Mouse (Mus musculus) frontal cortex, postnatal 36 days (tissue): ENCODE data around the gene Wscd1.

ENCODE experiments used
- DNase-seq, 2 experiments: peaks; one replicate each; pipeline ENCODE4 v3.0.0; 2022; ENCODE audit warnings: low spot score in 2 of 2

The Wscd1 gene

DNA sequence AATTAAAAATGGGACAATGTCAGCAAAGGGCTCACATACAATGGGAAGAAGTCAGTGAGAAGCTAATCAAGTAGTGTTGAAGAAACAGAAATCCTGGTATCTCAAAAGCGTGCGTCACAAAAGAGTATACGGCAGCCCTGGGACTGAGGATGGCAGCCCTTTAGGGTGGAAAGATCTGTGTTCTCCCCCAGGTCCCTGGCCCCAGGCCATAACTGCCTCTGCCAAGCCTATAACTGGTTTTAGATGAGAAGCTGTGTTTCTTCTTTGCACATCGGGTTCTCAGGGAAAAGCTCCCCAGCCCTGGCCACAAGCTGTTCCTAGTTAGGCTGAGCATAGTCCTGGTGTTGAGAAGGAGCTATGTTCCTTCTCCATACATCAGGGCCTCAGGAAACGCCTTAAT, 72.3 kb downstream of the Wscd1 start:
- DNase-seq: no peak

DNA sequence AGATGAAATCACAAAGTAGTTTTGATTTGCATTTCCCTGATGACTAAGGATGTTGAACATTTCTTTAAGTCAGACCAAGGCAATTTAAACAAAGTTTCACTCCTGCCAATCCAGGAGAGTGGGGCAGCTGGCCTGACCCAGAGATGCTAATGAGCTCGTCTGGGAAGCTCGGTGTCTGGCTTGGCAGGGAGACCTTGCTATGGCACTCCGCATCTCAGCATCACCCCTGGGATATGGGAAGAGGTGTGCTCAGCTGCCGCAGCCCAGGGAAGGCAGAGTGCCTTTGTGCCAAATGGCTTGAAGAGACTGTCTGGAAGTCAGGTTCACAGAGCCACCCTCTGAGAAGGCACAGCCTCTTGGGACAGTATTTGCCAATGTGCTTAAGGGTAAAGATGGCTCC, 75.3 kb downstream of the Wscd1 start:
- DNase-seq: no peak
